Mouse (Mus musculus): ENCODE measurements around the gene Sema4a. TPM values are rescaled to one million over a fixed set of nuclear protein-coding genes. Genes with fewer than 3 reads are reported as not detected.

Sema4a gene
- total RNA-seq, 2 experiments from 2014 or later: 51.3 to 57.7 TPM

GRCm38 (mm10) chr3:88465127-88465526, 4.1 kb upstream of the Sema4a start:
- DNase-seq (ENCODE audit: low spot score in 2 of 2): no peak
- intact Hi-C loops (cut with DNase I): no loop called here

GRCm38 (mm10) chr3:88464425-88464824, 3.4 kb upstream of the Sema4a start:
- DNase-seq (ENCODE audit: low spot score in 2 of 2): no peak
- intact Hi-C loops (cut with DNase I): no loop called here

DNA sequence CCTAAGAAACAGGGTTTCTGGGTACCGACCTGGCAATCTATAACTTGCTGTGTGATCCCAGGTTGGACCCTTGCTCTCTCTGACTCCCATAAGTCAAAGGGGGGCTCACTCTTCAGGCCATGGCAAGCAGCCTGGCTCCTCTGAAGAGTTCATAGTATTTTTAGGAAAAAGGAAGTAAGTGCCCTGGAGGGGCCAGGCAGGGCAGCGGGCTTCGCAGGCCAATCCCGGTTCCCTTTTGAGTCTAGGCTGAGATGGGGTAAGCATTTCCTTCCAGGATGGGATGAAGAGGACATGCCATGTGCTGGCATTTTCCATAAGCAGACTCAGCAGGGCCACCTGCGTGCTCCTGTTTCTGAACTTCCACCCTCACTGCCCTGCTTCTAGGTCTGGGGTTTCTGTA, 953 bp downstream of the Sema4a start:
- no peak for DNase-seq (ENCODE audit: low spot score in 2 of 2)
- intact Hi-C loops (cut with DNase I): no loop called here

DNA sequence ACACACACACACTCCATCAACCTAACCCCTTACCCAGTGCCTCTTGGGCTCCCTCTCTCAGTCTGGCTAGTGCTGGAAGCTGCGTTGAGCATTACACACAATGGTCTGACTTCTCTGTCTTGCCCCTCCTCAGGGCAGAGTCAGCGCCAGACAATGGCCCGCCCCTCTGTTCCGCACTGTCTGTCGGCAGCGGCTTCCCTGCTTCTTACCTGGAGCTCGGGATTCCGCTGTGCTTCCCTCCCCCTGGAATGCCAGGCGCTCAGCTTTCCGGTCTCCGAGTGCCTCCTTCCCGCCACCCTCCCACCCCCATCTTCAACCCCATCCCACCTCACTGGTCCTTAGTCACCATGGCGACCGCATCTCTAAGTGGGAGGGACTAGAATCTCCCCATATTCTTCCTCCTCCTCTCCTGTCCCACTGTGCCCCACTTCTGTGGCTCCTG, 2.2 kb downstream of the Sema4a start:
- DNase-seq (ENCODE audit: low spot score in 2 of 2): peak in 1 of 2 experiments; percentile 54
- intact Hi-C loops (cut with DNase I): no loop called here

- no peak for DNase-seq (ENCODE audit: low spot score in 2 of 2)
- intact Hi-C loops (cut with DNase I): no loop called here
These were observed 4.0 kb downstream of the Sema4a start for GRCm38 (mm10) chr3:88456746-88457532.

DNA sequence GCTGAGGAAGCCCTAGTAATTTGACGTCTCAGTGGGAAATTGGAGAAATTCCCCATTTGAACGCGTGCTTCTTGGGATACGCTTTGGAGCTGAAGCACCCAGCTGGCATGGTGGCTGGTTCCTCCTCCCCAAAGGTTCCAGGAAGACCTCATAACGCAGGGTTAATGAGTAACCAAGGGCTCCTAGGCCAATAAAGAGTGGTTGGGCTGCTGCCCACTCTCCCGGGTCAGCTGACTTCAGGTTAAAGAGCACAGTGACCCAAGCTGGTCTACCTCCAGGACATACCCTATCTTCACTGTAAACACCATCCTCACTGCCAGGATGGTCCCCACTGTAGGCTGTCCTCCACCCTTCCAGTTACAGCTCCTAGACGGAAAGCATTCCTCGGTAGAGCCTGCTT, 4.7 kb downstream of the Sema4a start:
- DNase-seq (ENCODE audit: low spot score in 2 of 2): no peak
- intact Hi-C loops (cut with DNase I): no loop called here

DNA sequence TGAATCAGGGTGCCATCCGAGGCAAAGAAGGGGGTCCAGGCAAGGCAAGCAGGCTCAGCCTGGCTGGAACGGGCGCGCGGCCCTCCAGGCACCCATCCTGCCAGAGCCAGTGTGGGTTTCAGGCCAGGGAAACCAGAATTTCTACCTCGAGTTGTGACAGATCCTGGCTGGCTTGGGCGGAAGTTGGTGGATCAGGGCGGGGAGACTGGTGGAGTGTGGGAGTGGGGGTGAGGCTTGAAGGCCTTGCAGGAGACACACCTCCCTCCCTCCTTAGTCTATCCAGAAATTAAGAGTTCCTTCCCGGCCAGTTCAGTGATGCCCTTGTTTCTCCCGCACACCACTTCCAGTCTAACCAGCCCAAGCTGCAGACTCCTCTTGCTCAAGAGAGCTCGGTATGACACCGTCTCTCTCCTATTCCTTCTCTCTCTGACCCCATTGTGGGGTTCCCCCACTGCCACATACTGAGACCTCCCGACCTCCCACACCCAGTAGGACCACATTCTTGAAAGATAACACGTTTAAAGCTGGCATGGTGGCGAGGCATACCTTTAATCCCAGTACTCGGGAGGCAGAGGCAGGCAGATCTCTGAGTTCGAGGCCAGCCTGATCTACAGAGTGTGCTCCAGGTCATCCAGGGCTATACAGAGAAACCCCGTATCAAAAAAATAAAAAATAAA, 5.3 kb downstream of the Sema4a start:
- intact Hi-C loops (cut with DNase I): no loop called here
- DNase-seq (ENCODE audit: low spot score in 2 of 2): no peak

DNA sequence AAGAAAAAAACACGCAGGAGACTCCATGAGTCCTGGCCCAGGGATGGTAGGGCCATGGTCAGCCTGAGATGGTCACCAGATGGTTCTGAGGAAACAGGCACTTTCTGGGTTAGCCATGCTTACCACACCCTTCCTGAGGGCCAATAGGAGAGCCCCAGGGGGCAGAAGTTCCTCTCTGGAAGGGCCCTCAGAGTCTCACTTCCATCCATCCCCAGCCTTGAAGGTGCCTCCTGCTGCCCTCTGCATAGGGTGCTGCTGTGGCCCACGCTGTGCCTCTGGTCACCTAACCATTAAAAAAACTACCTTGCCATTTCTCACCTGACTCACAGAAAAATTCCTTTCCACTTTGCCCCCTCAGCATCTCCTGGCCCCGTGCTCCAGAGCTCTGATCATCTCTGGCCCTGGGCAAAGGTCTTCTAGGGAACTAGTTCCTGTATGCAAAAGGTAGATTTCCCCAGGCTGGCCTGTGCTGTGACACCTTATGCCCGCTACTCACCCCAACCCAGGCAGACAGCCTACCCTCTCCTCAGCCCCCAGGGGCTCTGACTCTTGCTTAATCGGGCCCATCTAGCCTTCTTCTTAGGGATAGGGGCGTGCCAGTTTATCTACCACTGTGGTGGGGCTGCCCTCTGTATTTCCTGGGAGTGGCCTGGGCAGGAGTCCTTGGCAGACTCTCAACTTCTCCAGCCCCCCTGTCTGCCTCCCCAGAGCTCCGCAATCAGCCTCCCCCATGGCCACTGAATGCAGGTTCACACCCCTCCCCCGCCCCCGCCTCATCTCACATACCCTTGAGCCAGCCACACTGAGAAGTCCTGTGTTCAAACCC, 6.0 kb downstream of the Sema4a start:
- DNase-seq (ENCODE audit: low spot score in 2 of 2): no peak
- intact Hi-C loops (cut with DNase I): no loop called here

GRCm38 (mm10) chr3:88453986-88454385, 7.0 kb downstream of the Sema4a start:
- intact Hi-C loops (cut with DNase I): no loop called here
- no peak for DNase-seq (ENCODE audit: low spot score in 2 of 2)

GRCm38 (mm10) chr3:88453369-88453768, 7.6 kb downstream of the Sema4a start:
- intact Hi-C loops (cut with DNase I): no loop called here

DNA sequence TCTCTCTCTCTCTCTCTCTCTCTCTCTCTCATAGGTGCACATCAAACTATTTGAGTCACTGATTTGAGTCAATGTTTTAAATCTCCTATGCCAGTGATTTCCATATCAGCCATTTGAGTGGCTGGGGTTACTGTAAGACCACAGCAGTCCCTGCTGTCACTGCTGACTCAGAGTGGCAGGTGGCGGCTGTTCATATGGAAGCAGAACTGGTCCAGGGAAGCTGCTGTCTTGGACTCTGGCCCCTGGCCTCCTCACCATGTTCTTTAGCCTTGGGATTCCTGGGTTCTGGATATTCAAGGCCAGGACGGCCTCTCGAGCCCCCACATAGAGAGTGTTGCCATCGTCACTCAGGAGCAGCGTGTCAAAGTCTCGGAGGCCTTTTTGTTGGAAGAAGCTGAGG, 8.3 kb downstream of the Sema4a start:
- DNase-seq (ENCODE audit: low spot score in 2 of 2): no peak
- intact Hi-C loops (cut with DNase I): no loop called here

More at GRCm38 (mm10) chr3:88453369-88453768, 7.6 kb downstream of the Sema4a start:
- DNase-seq (ENCODE audit: low spot score in 2 of 2): no peak

GRCm38 (mm10) chr3:88452246-88452645, 8.7 kb downstream of the Sema4a start:
- DNase-seq (ENCODE audit: low spot score in 2 of 2): no peak
- intact Hi-C loops (cut with DNase I): no loop called here

GRCm38 (mm10) chr3:88450379-88451131, 10.4 kb downstream of the Sema4a start:
- intact Hi-C loops (cut with DNase I): no loop called here
- DNase-seq (ENCODE audit: low spot score in 2 of 2): no peak

GRCm38 (mm10) chr3:88449395-88450023, 11.5 kb downstream of the Sema4a start:
- no peak for DNase-seq (ENCODE audit: low spot score in 2 of 2)
- intact Hi-C loops (cut with DNase I): no loop called here

- intact Hi-C loops (cut with DNase I): no loop called here
- no peak for DNase-seq (ENCODE audit: low spot score in 2 of 2)
These were observed 12.5 kb downstream of the Sema4a start for GRCm38 (mm10) chr3:88448443-88448842.

- DNase-seq (ENCODE audit: low spot score in 2 of 2): no peak
- intact Hi-C loops (cut with DNase I): no loop called here
These were observed 13.3 kb downstream of the Sema4a start for GRCm38 (mm10) chr3:88447676-88448183.

DNA sequence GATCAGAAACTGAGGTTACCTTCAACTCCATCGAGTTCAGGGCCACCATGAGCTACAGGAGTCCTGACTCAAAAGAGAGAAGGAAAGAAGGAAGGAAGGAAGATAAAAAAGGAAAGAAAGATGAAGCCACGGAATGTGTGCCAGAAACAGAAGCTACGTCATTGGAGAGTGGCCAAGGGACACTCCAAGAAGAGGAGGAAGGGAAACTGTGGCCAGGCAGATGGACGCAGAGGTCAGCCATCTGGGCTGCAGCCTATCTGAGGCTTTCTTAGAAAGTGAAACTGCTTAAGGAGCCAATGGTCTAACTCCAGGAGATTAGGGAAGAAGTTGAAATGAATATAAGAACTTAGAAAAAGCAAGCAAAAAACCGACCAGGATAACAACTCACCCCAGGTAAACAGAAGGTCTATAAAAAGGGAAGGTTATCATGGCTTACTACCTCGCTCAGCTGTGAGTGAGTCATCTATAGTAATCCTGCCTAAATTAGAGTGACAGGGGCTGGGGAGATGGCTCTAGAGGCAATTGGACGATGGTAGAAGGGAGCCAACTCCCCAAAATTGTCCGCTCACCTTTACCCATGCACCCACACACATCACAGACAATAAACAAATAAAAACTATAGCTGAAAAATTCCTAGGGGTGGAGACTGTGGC, 14.4 kb downstream of the Sema4a start:
- intact Hi-C loops (cut with DNase I): no loop called here
- no peak for DNase-seq (ENCODE audit: low spot score in 2 of 2)

DNA sequence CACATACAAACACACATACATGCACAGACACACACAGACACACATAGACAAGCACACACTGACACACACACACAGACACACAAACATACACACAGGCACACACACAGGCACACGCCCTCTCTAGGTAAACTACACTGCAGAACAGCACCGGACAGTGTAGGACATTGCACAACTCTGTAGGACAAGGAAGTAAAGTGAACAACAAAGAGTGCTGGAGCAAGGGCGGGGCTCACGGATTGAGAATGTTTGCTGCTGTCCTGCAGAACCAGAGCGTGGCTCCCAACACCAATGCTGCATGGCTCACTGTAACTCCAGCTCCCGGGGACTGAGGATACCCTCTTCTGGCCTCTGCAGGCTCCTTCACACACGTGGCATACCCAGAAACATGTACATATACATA, 18.1 kb downstream of the Sema4a start:
- intact Hi-C loops (cut with DNase I): no loop called here
- DNase-seq (ENCODE audit: low spot score in 2 of 2): no peak
